Mouse (Mus musculus): ENCODE measurements around the gene Fam47e. TPM values are rescaled to one million over a fixed set of nuclear protein-coding genes. Genes with fewer than 3 reads are reported as not detected.

The Fam47e gene
- polyA plus RNA-seq, 1 experiment from 2014 or later, result not detected

DNA sequence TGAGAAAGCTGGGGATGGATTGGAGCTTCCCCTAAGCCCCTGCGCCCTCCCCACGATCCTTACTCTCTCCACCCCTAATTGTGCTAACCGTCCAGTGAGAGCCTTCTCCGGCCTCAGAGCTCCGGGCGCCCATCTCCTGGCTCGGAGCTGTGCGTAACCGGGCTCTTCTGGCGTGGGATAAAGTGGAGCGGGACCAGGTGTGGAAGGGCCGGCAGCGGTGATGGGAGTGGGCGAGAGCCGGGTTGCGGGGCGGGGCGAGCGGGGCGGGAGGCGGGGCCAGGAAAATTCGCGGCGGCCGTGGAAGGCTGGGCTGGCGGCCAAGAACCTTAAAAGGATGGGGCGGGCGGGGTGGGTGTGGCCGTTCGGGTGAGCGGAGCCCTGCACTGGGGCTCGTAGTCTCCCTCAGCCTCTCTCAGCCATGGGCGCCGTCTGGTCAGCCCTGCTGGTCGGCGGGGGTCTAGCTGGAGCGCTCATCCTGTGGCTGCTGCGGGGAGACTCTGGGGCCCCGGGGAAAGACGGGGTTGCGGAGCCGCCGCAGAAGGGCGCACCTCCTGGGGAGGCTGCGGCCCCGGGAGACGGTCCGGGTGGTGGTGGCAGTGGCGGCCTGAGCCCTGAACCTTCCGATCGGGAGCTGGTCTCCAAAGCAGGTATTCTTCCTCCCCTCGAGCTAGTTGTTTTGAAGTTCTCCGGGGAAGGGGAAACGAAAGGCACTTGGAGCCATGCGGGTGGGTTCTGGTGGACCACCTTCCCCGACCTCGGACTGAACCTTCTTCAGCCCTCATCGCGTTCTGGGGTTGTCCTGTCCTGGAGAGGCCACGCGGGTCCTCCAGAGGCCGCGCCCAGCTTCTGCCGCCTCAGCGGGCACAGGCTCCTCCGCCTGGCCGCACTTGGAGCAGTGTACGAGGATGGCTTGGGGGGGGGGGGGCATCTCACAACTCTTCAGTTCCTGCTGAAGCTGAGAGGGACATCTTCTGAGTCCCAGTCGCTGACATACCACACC, 48.1 kb downstream of the Fam47e start, which contains the start of gene Stbd1:
Stbd1 (plus strand) TSS at position 351 of the 1,000 bp plus-strand sequence.
- peak within 1 kb of the TSS; percentile 61 to 86 for H3K27ac ChIP-seq (replicated peaks in 1 of 2; ENCODE audit: control insufficient read depth in 1 of 2, insufficient read depth in 1 of 2, low read depth in 2 of 2, low read length in 2 of 2)
- no peaks in the 10 kb centered on the region; the same call in 1 of the 2 replicates for H3K27me3 ChIP-seq (ENCODE audit: control insufficient read depth, insufficient read depth, low read length)
- H3K9ac ChIP-seq (ENCODE audit: low read length), result peak within 1 kb of the TSS; percentile 96
- ATAC-seq (ENCODE audit: insufficient number of reproducible peaks, insufficient read depth, low FRiP score, low read depth), result peak; percentile 89
- H3K36me3 ChIP-seq (ENCODE audit: control insufficient read depth, insufficient read depth, low read length), result peaks cover 22% of the 10 kb centered on the region
- H3K4me2 ChIP-seq (ENCODE audit: low read length), result peak within 1 kb of the TSS; percentile 85
- under 1% methylated on average over 60 of the region's 69 CpGs for WGBS
- peaks cover 10 to 14% of the 10 kb centered on the region in 2 experiments for H3K4me1 ChIP-seq (ENCODE audit: control insufficient read depth in 2 of 2, insufficient read depth in 2 of 2, low read length in 2 of 2)
- H3K4me3 ChIP-seq (ENCODE audit: control insufficient read depth in 1 of 2, insufficient read depth in 1 of 2, low read depth in 1 of 2, low read length in 2 of 2), result peak within 1 kb of the TSS; percentile 84 to 87
- no peaks in the 10 kb centered on the region for H3K9me3 ChIP-seq (ENCODE audit: control insufficient read depth, low read length)

DNA sequence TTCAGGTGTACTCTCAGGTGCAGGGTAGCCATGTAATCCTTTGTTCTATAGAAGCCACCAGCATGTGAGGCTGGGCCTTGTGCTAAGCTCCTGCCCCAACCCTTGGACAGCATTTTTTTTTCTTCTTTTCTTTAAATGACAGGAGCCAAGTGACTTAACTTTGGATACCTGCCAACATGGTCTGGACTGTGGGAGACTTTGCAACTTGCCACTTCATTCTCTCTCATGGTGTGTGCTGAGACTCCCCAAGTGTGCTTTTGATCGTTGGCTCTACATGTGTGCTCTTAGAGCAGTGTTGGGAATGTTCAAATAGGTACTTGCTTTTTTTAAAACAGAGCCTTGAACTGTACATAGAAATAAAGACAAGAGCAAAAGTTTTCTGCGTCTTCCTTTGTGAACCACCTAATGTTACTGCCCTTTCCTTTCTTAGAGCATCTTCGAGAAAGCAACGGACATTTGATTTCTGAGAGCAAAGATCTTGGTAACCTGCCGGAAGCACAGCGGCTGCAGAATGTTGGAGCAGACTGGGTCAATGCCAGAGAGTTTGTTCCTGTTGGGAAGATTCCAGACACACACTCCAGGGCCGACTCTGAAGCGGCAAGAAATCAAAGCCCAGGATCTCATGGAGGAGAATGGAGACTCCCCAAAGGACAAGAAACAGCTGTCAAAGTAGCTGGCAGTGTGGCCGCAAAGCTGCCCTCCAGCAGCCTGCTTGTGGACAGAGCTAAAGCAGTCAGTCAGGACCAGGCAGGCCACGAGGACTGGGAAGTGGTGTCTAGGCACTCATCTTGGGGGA, 49.8 kb downstream of the Fam47e start:
- ATAC-seq (ENCODE audit: insufficient number of reproducible peaks, insufficient read depth, low FRiP score, low read depth), result no peak
- Histone ChIP-seq H3K27me3 (ENCODE audit: control insufficient read depth, insufficient read depth, low read length) (no peaks in the 10 kb centered on the region; the same call in 1 of the 2 replicates), H3K4me2 (ENCODE audit: low read length) (peak overlapping the region; percentile 85), H3K4me3 (ENCODE audit: control insufficient read depth in 1 of 2, insufficient read depth in 1 of 2, low read depth in 1 of 2, low read length in 2 of 2) (peak overlapping the region; percentile 25 to 84), H3K36me3 (ENCODE audit: control insufficient read depth, insufficient read depth, low read length) (peaks cover 22% of the 10 kb centered on the region), H3K27ac (replicated peaks in 1 of 2; ENCODE audit: control insufficient read depth in 1 of 2, insufficient read depth in 1 of 2, low read depth in 2 of 2, low read length in 2 of 2) (peak overlapping the region; percentile 11 to 52; a peak in 3 of 4 replicates), H3K9me3 (ENCODE audit: control insufficient read depth, low read length) (no peaks in the 10 kb centered on the region), H3K4me1 (ENCODE audit: control insufficient read depth in 2 of 2, insufficient read depth in 2 of 2, low read length in 2 of 2) (peaks cover 10 to 14% of the 10 kb centered on the region in 2 experiments), H3K9ac (ENCODE audit: low read length) (peak overlapping the region; percentile 96)
- 42% methylated on average over 10 of the region's 10 CpGs for WGBS

DNA sequence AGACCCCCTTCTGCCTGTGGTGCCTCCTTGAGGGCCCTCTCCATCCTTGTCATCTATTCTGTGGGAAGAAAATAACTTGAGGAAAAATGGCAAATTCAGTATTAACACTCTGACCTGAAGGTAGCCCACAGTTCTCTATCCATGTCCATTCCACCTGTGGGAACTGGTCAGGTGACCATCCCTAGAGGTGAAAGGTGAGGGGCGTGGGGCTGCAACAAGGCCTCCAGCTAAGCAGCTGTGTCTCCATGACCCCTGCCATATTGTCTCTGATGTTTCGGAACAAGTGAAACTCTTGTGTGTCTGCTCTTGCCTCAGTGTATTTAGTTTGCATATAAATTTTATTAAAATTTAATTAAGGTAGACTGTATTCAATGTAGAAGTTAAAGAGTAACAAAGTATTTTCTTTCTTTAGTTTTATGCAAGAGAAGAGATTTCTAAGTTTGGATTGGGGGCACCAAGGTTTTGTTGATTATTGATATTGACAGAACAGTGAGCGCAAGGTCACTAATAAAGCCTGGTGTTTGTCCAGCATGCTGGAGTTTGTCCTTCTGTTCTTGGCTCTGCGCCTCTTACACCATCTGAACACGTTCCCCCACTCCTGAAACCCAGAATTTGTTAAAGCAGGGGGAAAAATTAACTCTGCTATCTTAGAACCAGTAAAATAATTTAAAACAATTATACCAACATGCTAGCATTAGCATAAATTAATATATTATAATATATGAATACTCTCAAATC, 52.8 kb downstream of the Fam47e start:
- Histone ChIP-seq H3K4me2 (ENCODE audit: low read length) (no peak overlapping the region), H3K27me3 (ENCODE audit: control insufficient read depth, insufficient read depth, low read length) (no peaks in the 10 kb centered on the region), H3K36me3 (ENCODE audit: control insufficient read depth, insufficient read depth, low read length) (peaks cover 22% of the 10 kb centered on the region), H3K9me3 (ENCODE audit: control insufficient read depth, low read length) (no peaks in the 10 kb centered on the region), H3K9ac (ENCODE audit: low read length) (no peak overlapping the region), H3K27ac (replicated peaks in 1 of 2; ENCODE audit: control insufficient read depth in 1 of 2, insufficient read depth in 1 of 2, low read depth in 2 of 2, low read length in 2 of 2) (no peak overlapping the region), H3K4me3 (ENCODE audit: control insufficient read depth in 1 of 2, insufficient read depth in 1 of 2, low read depth in 1 of 2, low read length in 2 of 2) (no peak overlapping the region), H3K4me1 (ENCODE audit: control insufficient read depth in 2 of 2, insufficient read depth in 2 of 2, low read length in 2 of 2) (peaks cover 10 to 14% of the 10 kb centered on the region in 2 experiments)
- WGBS, result 83% methylated on average over 5 of the region's 5 CpGs
- no peak for ATAC-seq (ENCODE audit: insufficient number of reproducible peaks, insufficient read depth, low FRiP score, low read depth)

DNA sequence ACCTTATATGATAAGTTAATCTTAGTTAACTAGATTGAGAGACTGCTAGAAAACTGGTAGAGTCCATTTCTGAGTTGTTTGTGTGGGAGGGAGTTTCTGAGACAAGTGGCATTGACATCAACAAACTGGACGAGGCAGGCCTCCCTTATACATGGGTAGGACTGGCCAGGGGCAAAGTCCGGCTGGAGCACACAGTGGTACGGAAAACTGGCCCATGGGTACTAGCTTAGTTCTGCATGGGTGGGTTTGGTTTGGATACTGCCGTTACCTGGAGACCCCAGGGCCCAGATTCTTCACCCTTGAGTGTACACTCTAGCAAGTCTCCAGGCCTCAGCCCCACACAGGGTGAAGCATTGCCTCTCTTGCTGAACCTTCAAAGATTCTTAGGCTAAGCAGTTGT, 57.9 kb downstream of the Fam47e start:
- H3K27ac ChIP-seq (replicated peaks in 1 of 2; ENCODE audit: control insufficient read depth in 1 of 2, insufficient read depth in 1 of 2, low read depth in 2 of 2, low read length in 2 of 2), result no peak overlapping the region
- H3K4me1 ChIP-seq (ENCODE audit: control insufficient read depth in 2 of 2, insufficient read depth in 2 of 2, low read length in 2 of 2), result no peaks in the 10 kb centered on the region
- 87% methylated on average over 4 of the region's 4 CpGs for WGBS
- ATAC-seq (ENCODE audit: insufficient number of reproducible peaks, insufficient read depth, low FRiP score, low read depth), result no peak
- no peaks in the 10 kb centered on the region for H3K36me3 ChIP-seq (ENCODE audit: control insufficient read depth, insufficient read depth, low read length)
- no peak overlapping the region for H3K4me3 ChIP-seq (ENCODE audit: control insufficient read depth in 1 of 2, insufficient read depth in 1 of 2, low read depth in 1 of 2, low read length in 2 of 2)
- no peak overlapping the region for H3K4me2 ChIP-seq (ENCODE audit: low read length)
- H3K9me3 ChIP-seq (ENCODE audit: control insufficient read depth, low read length), result no peaks in the 10 kb centered on the region
- no peak overlapping the region for H3K9ac ChIP-seq (ENCODE audit: low read length)
- no peaks in the 10 kb centered on the region for H3K27me3 ChIP-seq (ENCODE audit: control insufficient read depth, insufficient read depth, low read length)

DNA sequence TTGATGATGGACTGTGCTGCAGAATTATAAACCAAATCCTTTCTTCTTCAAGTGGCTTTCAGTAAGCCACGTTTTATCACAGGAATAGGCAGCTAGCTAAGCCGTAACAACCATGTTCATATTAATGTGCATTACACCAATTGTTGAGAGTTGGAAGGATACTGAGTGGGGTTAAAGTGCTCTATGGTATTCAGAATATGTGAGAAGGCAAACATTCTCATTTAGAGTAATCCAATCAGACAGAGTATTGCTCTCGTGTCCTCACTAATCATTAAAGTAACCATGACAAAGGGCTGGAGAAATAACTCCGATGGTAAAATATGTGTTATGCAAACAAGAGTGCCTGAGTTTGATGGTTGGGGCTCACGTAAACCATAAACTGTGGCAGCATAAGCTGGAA, 67.0 kb downstream of the Fam47e start:
- Histone ChIP-seq H3K9me3 (ENCODE audit: control insufficient read depth, low read length) (0 out of 2 replicates have a peak, but pooled peaks cover 4% of the 10 kb centered on the region), H3K4me2 (ENCODE audit: low read length) (no peak overlapping the region), H3K27me3 (ENCODE audit: control insufficient read depth, insufficient read depth, low read length) (no peaks in the 10 kb centered on the region), H3K36me3 (ENCODE audit: control insufficient read depth, insufficient read depth, low read length) (no peaks in the 10 kb centered on the region), H3K4me1 (ENCODE audit: control insufficient read depth in 2 of 2, insufficient read depth in 2 of 2, low read length in 2 of 2) (no peaks in the 10 kb centered on the region), H3K4me3 (ENCODE audit: control insufficient read depth in 1 of 2, insufficient read depth in 1 of 2, low read depth in 1 of 2, low read length in 2 of 2) (no peak overlapping the region), H3K9ac (ENCODE audit: low read length) (no peak overlapping the region), H3K27ac (replicated peaks in 1 of 2; ENCODE audit: control insufficient read depth in 1 of 2, insufficient read depth in 1 of 2, low read depth in 2 of 2, low read length in 2 of 2) (no peak overlapping the region)
- no peak for ATAC-seq (ENCODE audit: insufficient number of reproducible peaks, insufficient read depth, low FRiP score, low read depth)
- 81% methylated on average over 5 of the region's 5 CpGs for WGBS

DNA sequence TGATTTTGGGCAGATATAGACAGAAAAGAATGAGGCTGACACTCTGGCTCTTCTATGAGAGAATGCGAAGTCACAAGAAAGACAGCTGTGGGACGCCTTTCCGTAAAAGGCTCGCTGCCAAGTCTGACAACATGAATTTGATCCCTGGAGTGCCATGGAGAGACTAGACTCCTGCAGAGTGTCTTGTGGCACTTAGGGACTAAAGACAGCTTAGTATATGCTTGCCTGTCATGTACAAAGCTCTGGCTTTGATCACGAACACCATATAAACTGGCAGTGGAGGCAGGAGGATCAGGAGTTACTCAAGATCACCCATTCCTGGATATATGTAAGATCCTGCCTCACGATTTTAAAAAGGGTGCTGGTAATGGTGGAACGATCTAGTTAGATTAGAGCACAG, 73.0 kb downstream of the Fam47e start:
- Histone ChIP-seq H3K27me3 (ENCODE audit: control insufficient read depth, insufficient read depth, low read length) (no peaks in the 10 kb centered on the region), H3K4me1 (ENCODE audit: control insufficient read depth in 2 of 2, insufficient read depth in 2 of 2, low read length in 2 of 2) (peaks cover 8 to 18% of the 10 kb centered on the region in 2 experiments; a peak in 3 of 4 replicates), H3K9me3 (ENCODE audit: control insufficient read depth, low read length) (0 out of 2 replicates have a peak, but pooled peaks cover 4% of the 10 kb centered on the region), H3K4me3 (ENCODE audit: control insufficient read depth in 1 of 2, insufficient read depth in 1 of 2, low read depth in 1 of 2, low read length in 2 of 2) (no peak overlapping the region), H3K36me3 (ENCODE audit: control insufficient read depth, insufficient read depth, low read length) (no peaks in the 10 kb centered on the region), H3K27ac (replicated peaks in 1 of 2; ENCODE audit: control insufficient read depth in 1 of 2, insufficient read depth in 1 of 2, low read depth in 2 of 2, low read length in 2 of 2) (peak overlapping the region; percentile 81 to 88), H3K9ac (ENCODE audit: low read length) (no peak overlapping the region), H3K4me2 (ENCODE audit: low read length) (peak overlapping the region; percentile 35)
- WGBS, result 16% methylated on average over 7 of the region's 7 CpGs
- ATAC-seq (ENCODE audit: insufficient number of reproducible peaks, insufficient read depth, low FRiP score, low read depth), result peak; percentile 90

DNA sequence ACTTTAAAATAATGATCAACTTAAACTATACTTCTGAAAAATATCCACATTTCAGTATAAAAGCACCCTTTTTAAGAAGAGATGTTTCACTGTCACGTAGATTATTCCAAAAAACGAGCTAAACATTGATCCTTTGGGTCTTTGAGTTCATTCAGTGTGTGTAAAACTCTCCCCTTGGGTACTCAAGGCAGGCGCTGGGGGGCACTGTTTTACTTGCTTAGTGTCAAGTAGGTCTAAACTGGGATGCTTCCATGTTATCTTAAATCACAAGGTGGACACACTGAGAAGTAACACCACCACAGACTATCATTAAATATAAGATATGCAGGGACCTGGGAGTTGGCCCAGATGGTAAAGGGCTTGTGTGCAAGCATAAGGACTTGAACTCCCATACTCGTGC, 78.7 kb downstream of the Fam47e start:
- H3K27me3 ChIP-seq (ENCODE audit: control insufficient read depth, insufficient read depth, low read length), result no peaks in the 10 kb centered on the region
- no peaks in the 10 kb centered on the region for H3K9me3 ChIP-seq (ENCODE audit: control insufficient read depth, low read length)
- no peak overlapping the region for H3K4me2 ChIP-seq (ENCODE audit: low read length)
- no peaks in the 10 kb centered on the region for H3K36me3 ChIP-seq (ENCODE audit: control insufficient read depth, insufficient read depth, low read length)
- 51% methylated on average over 4 of the region's 4 CpGs for WGBS
- H3K27ac ChIP-seq (replicated peaks in 1 of 2; ENCODE audit: control insufficient read depth in 1 of 2, insufficient read depth in 1 of 2, low read depth in 2 of 2, low read length in 2 of 2), result no peak overlapping the region
- no peak overlapping the region for H3K4me3 ChIP-seq (ENCODE audit: control insufficient read depth in 1 of 2, insufficient read depth in 1 of 2, low read depth in 1 of 2, low read length in 2 of 2)
- H3K4me1 ChIP-seq (ENCODE audit: control insufficient read depth in 2 of 2, insufficient read depth in 2 of 2, low read length in 2 of 2), result peaks cover 4 to 7% of the 10 kb centered on the region in 2 experiments; a peak in 3 of 4 replicates
- H3K9ac ChIP-seq (ENCODE audit: low read length), result no peak overlapping the region
- no peak for ATAC-seq (ENCODE audit: insufficient number of reproducible peaks, insufficient read depth, low FRiP score, low read depth)

Data from heart, embryonic 14.5 days (tissue).